Mouse (Mus musculus) lung, postnatal 0 days (tissue): Measurements from ENCODE around the gene Akap1.

ENCODE experiments used
- CTCF ChIP-seq: IDR thresholded peaks from 2 replicates; pipeline ENCODE4 v1.5.1; 2016; ENCODE audit warnings: antibody characterized with exemption, mild to moderate bottlenecking
- EP300 ChIP-seq: IDR thresholded peaks from 2 replicates; pipeline ENCODE4 v1.6.1; 2016; ENCODE audit warnings: antibody characterized with exemption, mild to moderate bottlenecking, control low read depth

- no peak for TF ChIP-seq CTCF
- no peak for TF ChIP-seq EP300
Observed at GRCm38 (mm10) chr11:88863071-88863903, 1.1 kb downstream of the Akap1 start.
